Mouse (Mus musculus): ENCODE data around the gene St13.

DNA sequence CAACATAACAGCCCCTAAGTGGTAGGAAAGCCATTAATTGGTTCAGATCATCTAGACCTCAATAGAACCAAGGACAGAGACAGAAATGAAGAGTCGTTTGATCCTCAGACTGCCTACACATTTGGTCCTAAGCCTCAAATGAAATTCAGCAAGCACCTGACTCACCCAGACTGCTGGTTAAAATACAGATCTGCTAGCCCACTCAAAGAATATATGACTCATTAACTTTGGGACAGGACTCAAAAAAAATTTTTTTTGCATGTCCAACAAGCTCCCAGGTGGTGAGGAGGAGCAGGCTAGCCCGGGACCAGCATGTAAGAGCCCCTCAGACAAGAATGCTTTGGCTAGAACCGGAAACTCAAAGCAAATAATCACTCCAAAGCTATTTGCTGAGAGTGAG, 79.7 kb downstream of the St13 start:
- TF ChIP-seq POLR2A (IDR thresholded peaks at IDR 0.05; ENCODE audit: borderline replicate concordance, insufficient read depth, low read length) (no peak), CTCF (IDR thresholded peaks at IDR 0.05; ENCODE audit: borderline replicate concordance, insufficient read depth, low read depth, low read length) (no peak)
